Mouse (Mus musculus) T-cell, adult 2 months (primary cell): Measurements from ENCODE around the gene Fto.

Experiments
- DNase-seq: peaks from one replicate; pipeline ENCODE4 v3.0.0; 2022; ENCODE audit warnings: low spot score

The Fto gene

DNA sequence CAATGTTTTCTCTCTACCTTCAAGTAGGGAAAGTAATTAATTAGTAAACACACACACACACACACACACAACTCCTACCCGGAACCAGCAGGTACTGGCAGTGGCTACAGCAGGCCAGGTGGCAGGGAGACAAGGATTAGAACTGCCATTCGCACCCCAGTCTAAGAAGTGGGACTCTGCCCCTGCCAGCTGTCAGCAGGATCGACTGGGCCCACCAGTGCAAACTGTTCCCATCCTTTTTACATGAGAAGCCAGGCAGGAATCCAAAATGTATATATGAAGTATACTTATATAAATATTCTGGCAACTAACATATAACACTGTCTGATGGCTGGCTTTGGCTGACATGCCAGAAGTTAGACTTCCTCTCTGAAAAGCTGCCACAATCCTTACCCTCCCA, 250.0 kb downstream of the Fto start:
- no peak for DNase-seq

DNA sequence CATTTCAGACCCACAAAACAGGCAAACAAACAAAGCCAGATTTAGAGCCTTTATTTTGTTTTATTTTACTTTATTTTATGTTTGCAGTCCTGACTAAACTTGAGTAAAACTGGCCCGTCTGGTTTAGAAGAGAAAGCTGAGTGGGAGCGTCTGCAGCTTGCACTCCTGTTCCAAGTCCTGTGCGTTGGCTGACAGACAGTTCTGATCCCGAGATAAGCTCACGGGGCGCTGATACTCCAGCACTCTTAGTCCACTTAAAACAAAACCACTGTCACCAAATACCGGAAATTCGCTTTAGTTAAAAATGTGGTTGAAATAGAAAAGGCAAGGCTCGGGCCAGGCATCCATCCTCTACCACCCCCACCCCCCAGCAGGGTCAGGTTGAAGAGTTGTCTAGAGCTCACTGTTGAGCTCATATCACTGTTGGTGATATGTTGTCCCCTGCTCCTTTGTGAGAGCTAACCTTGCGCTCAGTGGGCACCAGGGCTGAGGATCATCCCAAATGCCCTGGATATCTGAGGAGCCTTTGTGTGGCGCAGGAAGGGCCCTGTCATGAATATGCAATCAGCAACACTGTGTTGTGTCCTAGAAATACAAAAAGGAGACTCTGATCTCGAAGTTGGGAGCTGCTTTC, 252.7 kb downstream of the Fto start:
- DNase-seq = no peak

GRCm38 (mm10) chr8:91566503-91566869, 253.2 kb downstream of the Fto start:
- DNase-seq = no peak

DNA sequence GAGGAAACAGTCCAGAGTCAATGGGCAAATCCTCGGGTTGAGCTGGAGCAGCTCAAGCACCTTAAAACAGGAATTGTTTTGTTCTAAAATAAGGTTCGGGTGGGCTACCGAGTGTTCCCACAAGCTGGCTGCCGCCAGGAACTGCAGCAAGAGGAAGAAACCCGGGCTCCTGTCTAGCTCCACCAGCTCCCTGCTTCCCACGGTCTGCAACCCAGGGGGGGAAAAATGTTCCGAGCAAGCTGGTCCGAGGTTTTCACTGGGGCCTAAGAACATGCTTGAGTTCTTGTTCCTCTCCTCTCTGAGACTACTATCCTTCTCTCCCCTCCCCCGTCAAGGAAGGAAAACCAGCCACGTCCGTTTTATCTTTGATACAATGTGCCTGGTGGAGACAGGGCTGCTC, 256.5 kb downstream of the Fto start:
- DNase-seq = no peak

GRCm38 (mm10) chr8:91570809-91571208, 257.5 kb downstream of the Fto start:
- no peak for DNase-seq

DNA sequence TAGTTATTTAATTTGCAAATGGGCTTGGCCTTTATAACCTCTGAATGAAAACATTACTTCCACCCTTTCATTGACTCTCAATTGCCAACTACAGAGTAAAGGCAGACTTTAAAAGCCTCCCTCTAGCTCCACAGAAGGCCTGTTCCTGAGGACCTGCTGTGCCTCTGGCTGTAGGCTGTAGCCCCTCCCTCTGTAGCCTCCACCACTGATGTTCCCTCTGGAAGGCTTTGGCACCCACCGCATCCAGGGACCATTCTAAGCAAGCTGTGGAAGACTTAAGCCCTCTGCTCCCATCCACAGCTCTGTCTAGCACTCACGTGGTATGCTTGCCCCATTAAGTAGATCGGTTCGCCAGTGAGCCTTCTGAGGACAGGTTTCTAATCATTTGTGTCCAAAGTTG, 258.7 kb downstream of the Fto start:
- DNase-seq = no peak

GRCm38 (mm10) chr8:91572630-91573029, 259.3 kb downstream of the Fto start:
- DNase-seq = no peak

DNA sequence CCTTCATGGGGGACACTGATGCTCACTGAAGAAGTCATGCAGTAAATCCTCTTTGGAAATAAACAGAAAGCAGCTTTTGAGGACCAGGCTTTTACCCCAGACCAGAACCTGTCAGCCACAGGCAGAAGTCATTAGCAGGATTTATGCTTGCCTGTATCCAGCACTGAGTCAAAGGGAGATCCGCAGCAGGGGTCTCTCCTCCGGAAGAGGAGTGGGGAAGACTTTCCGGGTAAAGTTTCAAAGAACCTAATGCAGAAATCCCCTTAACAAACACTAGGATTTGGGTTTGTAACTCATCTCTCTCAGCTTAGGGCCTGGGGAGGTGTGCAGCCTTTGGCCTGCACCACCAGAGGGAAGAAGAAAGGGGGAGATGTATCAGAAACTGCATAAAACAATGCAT, 262.3 kb downstream of the Fto start:
- DNase-seq = no peak

- no peak for DNase-seq
These were observed 263.0 kb downstream of the Fto start for GRCm38 (mm10) chr8:91576086-91576917.

GRCm38 (mm10) chr8:91576918-91577241, 263.6 kb downstream of the Fto start:
- DNase-seq = no peak

DNA sequence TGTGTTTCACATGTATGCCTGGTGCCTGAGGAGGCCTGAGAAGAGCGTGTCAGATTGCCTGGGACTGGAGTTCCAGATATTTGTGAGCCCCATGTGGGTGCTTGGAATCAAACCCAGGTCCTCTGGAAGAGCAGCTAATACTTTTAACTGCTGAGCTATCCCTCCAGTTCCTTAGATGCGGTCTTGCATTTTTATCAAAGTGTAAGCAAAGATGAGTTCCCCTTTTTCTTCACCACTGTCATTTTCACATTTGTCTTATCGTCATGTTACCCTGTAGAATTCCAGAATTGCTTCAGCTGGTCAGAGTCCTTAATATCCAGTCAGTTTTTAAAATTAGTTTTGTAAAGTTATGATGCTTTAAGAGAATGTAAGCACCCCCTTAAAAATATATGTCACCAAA, 264.3 kb downstream of the Fto start:
- no peak for DNase-seq

DNA sequence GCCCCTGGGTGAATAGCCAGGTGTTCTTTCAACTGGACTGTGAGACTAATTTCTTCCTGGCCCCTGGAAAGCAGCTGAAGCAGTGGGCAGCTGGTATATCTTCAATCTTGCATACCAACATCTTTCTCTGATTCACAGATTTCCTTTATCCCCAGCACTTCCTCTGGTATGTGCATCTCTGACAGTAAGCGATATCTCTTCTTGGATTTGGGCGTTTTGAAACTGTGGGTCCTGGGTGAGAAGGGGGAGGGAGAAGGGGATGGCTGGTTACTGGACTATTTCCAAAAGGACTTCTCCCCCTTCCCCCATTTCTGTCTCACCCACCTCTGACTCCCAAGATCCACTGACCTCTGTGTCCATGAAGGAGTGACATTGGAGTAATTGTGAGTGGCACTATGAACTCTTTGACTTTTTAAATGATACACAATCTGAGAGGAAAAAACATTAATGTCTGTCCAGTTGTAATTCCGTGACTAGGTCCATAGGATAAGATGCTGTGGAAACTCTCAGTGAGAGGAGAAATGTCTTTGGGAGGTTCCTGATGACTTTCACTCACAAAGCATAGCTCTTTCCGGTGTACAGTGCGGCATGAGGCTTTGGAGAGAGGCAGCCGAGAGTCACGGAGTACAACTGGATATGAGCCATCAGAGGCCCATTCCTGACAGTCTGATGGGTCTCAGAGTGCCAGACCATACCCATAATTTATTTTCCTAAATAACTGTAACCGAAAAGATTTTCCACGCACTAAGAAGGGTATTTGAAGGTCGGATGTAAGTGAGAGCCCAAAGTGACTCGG, 271.5 kb downstream of the Fto start:
- no peak for DNase-seq

DNA sequence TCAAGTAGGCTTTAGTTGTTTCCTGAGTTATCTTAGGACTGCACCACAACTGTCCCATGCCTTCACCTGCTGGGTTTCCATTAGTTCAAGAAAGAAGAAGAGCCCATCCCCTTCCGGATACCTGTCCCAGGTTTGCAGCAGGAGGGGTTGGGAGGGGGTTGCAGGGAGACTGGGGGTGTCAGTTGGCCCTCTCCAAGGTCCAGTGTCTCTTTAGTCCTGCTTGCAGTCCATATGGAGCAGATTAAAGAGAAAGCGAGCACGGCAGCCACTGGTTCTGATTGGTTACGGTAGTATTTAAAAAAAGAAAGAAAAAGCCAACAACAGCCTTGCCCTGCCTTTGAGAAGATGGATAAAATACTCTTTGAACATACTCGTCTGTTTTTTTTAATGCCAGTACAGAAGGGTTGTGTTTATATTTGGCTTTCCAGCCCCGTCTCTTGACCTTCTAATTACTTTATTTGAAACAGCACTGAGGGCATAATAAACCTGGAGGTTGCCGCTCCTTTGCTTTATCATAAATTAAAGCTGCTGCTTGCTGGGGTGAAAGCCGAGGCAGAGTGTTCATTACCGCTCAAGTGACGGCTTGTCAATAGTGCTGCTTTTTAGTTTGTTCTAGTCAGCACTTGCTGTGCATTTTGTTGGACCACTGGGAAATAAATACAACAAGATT, 279.2 kb downstream of the Fto start:
- DNase-seq = no peak

- DNase-seq = no peak
These were observed 280.0 kb downstream of the Fto start for GRCm38 (mm10) chr8:91593202-91593781.

GRCm38 (mm10) chr8:91599349-91599837, 286.1 kb downstream of the Fto start:
- DNase-seq = no peak

- DNase-seq = no peak
These were observed 290.4 kb downstream of the Fto start for GRCm38 (mm10) chr8:91603751-91604150.

GRCm38 (mm10) chr8:91605901-91606300, 292.6 kb downstream of the Fto start:
- DNase-seq = no peak

DNA sequence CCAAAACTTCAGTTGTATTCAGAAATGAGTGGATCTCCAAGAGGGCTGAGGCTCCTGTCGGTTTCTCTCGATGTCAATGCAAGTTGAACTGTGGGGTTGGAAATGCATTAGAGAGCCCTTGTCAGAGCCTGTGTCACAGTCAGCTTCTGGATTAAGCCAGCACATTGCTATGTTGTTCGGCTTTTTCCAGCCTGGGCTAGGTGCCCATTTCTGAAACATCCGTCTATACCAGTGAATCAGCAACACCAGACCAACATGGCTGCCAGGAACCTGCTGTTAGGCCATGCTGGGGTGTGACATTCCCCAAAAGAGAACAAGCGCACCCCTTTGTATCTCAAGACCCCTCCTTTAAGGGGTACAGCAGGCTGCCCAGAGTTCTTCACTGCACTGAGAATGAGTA, 293.8 kb downstream of the Fto start:
- DNase-seq = no peak

GRCm38 (mm10) chr8:91611191-91611590, 297.9 kb downstream of the Fto start:
- no peak for DNase-seq

- no peak for DNase-seq
These were observed 298.5 kb downstream of the Fto start for GRCm38 (mm10) chr8:91611723-91612362.

DNA sequence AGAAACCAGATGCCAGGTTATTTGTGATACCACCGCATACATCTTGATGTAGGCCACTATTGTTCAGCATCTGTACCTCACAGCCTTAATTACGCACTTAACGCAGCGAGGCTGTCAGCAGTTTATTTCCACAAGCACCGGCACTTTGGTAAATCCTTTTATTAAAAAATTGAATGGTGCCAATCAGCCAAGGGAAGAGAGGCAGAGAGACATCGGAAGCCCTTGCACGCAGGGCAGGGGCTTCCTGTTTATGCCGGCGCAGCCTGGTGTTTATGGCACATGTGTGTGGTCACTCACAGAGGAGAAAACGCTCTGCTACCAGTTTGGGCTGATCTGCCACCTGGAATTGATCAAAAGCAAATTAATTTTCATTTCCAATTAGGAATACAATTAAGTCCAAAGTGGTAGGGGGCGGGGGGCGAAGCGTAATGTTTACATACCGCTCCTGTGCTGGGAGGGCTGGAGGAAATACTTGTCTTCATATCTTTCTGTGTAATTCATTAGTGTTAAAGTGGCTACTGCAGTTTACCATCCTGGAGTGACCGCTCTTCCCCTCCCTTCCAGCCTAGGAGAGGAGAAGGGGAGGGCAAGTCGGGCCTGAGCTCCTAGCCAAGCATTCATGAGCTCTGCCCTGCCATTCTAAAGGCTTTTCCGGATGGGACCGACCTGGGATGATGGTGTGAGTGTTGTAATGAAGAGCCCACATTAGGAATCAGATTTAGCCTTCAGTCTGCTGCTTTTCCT, 299.2 kb downstream of the Fto start:
- no peak for DNase-seq
